Mouse (Mus musculus) ES-Bruce4 (cell line): ENCODE results near the gene Spsb1. TPM values are rescaled to one million over a fixed set of nuclear protein-coding genes. Genes with fewer than 3 reads are reported as not detected.

ENCODE experiments used
- H3K27ac ChIP-seq: 2 replicates; pipeline ENCODE4 v1.5.1; 2012; ENCODE audit warnings: low read length, inconsistent platforms; ENCODE audit not compliant: insufficient read depth
- H3K27me3 ChIP-seq: 2 replicates; pipeline ENCODE4 v1.6.1; 2012; ENCODE audit warnings: mild to moderate bottlenecking, low read length, inconsistent platforms; ENCODE audit not compliant: control insufficient read depth, poor library complexity, insufficient read depth, severe bottlenecking
- H3K36me3 ChIP-seq: 2 replicates; pipeline ENCODE4 v1.6.1; 2012; ENCODE audit warnings: inconsistent platforms, mild to moderate bottlenecking, low read length, moderate library complexity; ENCODE audit not compliant: control insufficient read depth, poor library complexity, insufficient read depth, severe bottlenecking
- H3K4me1 ChIP-seq: one replicate; pipeline ENCODE4 v1.8.1; 2011; ENCODE audit warnings: low read length; ENCODE audit not compliant: control insufficient read depth, insufficient read depth
- H3K4me3 ChIP-seq: 2 replicates; pipeline ENCODE4 v1.5.1; 2011; ENCODE audit warnings: low read depth, mild to moderate bottlenecking, low read length
- H3K9ac ChIP-seq: 2 replicates; pipeline ENCODE4 v1.6.1; 2012; ENCODE audit warnings: low read depth, mild to moderate bottlenecking, inconsistent platforms; ENCODE audit not compliant: poor library complexity, severe bottlenecking
- H3K9me3 ChIP-seq: replicated peaks from 2 replicates; pipeline ENCODE4 v1.6.1; 2012; ENCODE audit warnings: mild to moderate bottlenecking, low read length, inconsistent platforms; ENCODE audit not compliant: control insufficient read depth, poor library complexity, insufficient read depth, severe bottlenecking
- CTCF ChIP-seq: IDR thresholded peaks from one replicate; pipeline ENCODE4 v1.8.1; 2011; ENCODE audit warnings: low read depth, low read length
- EP300 ChIP-seq: IDR thresholded peaks from 2 replicates; pipeline ENCODE4 v1.6.1; 2011; ENCODE audit warnings: low read depth, low read length; ENCODE audit not compliant: insufficient read depth
- POLR2A ChIP-seq: IDR thresholded peaks from one replicate; pipeline ENCODE4 v1.8.1; 2011; ENCODE audit warnings: low read length; ENCODE audit not compliant: insufficient read depth
- polyA plus RNA-seq: library from polyadenylated mRNA; stranded (reverse); fragments of >200 nt; gene quantifications from 2 replicates; pipeline ENCODE4 v1.2.4, GENCODE M21; 2011; ENCODE audit warnings: low read depth; ENCODE audit not compliant: missing spikeins, insufficient read depth, insufficient read length

Spsb1 gene
- polyA plus RNA-seq, 1 experiment, result 28.1 TPM

DNA sequence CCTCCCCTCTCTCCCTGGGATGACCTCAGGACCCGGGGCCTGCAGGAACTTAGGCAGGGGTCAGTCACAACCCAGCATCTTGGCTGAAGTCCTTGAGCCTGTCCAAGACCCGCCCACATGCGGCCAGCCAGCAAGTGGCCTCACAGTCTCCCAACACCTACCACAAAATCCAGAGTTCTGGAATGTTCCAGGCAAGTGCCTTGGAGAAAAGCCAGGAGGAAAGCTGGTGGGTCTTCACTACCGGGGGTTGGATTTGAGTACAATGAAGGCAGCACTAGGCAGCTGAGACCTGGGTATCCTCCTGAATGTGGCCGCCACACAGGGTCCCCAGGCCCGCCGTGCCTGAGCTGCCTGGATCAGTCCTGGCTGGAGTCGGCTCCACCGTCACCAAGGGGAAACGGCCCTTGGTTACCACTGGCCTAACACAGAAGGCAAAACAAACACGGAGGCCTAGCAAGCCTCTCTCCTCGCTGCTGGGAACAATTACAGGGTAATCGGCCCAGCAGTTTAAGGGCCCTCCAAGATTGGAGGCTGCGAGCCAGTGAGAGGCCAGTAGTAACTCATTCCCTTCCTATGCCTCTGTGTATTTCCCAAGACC lies 32.6 kb downstream of the Spsb1 start:
- H3K36me3 ChIP-seq, result no peaks in the 10 kb centered on the region
- no peak overlapping the region for H3K9ac ChIP-seq

DNA sequence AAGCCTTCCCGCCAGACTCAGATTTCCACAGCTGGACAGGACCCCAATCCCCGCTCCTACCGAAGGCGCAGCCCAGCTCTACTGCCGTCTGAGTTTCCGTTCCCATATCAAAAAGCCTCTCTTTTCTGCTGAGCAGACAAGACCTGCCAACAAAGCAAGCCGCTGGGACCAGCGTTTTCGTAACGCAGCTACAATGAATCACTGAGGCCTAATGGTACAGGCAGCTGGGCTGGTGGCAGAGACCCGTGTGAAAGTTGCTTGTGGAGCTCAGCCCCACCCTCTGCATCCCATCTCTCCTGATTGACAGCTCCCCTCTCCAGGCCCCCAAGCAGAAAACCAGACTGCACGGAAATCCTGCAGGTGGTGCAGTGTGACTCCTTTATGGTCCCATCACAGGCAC lies 34.0 kb downstream of the Spsb1 start:
- no peaks in the 10 kb centered on the region for H3K9me3 ChIP-seq
- H3K4me3 ChIP-seq, result no peak overlapping the region
- H3K27me3 ChIP-seq, result no peaks in the 10 kb centered on the region
- peaks cover 4% of the 10 kb centered on the region for H3K4me1 ChIP-seq
- no peak overlapping the region for H3K9ac ChIP-seq
- H3K27ac ChIP-seq, result no peak overlapping the region
- no peaks in the 10 kb centered on the region for H3K36me3 ChIP-seq
- TF ChIP-seq CTCF, result no peak
- TF ChIP-seq POLR2A, result no peak

More for the DNA sequence above, 32.6 kb downstream of the Spsb1 start:
- no peak for TF ChIP-seq POLR2A
- no peak for TF ChIP-seq CTCF
- TF ChIP-seq EP300, result no peak
- Histone ChIP-seq H3K27me3 (no peaks in the 10 kb centered on the region), H3K27ac (no peak overlapping the region), H3K4me3 (no peak overlapping the region), H3K9me3 (no peaks in the 10 kb centered on the region), H3K4me1 (peaks cover 4% of the 10 kb centered on the region)

DNA sequence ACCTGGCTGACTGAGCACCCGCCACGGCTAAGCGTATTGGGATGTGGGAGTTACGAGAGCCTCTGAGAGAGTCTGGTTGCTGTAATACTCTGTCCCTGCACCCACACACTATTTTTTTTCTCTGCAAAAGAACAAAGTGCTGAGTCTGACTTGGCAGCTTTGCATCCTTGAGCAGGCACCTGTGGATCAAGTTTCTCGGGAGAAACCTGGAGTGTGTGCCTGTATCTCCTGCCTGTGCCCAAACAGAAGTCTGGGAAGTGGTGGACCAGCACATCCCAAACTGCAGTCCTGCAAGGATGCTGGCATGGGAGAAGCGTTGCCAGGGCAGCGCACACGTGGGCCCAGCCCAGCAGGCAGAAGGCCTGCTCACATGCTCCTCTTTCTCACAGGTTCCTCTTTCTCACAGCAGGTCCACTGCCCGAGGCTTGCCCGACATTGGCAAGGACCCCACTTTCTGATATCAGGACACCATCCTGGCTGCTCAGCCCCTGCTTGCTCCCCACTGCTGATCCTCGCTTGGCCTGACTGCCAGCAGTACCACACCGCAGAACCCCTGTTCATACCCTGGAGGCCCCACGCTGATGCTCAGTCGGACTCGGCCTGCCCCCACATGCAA lies 36.3 kb downstream of the Spsb1 start:
- Histone ChIP-seq H3K4me3 (no peak overlapping the region), H3K27me3 (no peaks in the 10 kb centered on the region), H3K27ac (no peak overlapping the region), H3K4me1 (peaks cover 4% of the 10 kb centered on the region), H3K36me3 (no peaks in the 10 kb centered on the region), H3K9me3 (no peaks in the 10 kb centered on the region), H3K9ac (no peak overlapping the region)
- TF ChIP-seq EP300, result no peak
- TF ChIP-seq CTCF, result no peak
- TF ChIP-seq POLR2A, result no peak

DNA sequence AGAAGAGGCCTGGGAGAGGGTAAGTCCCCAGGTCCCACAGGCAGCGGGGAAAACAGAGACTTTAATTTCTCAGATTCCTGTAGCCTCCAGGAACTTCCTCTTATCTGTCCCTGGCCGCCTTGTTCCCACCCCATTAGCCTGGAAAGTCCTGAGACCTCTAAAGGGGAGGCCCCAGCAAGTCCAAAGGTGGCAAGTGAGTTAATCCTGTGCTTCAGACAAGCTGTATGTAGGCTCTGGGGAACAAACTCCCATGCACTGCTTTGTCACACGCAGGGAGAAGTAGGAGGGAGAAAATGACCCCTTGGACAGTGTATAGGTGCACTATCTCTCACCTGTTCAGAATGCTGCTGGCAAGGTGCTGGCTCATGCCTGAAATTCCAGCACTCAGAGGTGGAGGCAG lies 38.0 kb downstream of the Spsb1 start:
- no peaks in the 10 kb centered on the region for H3K9me3 ChIP-seq
- H3K4me3 ChIP-seq, result no peak overlapping the region
- H3K27ac ChIP-seq, result no peak overlapping the region
- H3K9ac ChIP-seq, result no peak overlapping the region
- no peaks in the 10 kb centered on the region for H3K27me3 ChIP-seq
- TF ChIP-seq CTCF (no peak), EP300 (no peak), POLR2A (no peak)
- no peaks in the 10 kb centered on the region for H3K36me3 ChIP-seq
- peaks cover 4% of the 10 kb centered on the region for H3K4me1 ChIP-seq

DNA sequence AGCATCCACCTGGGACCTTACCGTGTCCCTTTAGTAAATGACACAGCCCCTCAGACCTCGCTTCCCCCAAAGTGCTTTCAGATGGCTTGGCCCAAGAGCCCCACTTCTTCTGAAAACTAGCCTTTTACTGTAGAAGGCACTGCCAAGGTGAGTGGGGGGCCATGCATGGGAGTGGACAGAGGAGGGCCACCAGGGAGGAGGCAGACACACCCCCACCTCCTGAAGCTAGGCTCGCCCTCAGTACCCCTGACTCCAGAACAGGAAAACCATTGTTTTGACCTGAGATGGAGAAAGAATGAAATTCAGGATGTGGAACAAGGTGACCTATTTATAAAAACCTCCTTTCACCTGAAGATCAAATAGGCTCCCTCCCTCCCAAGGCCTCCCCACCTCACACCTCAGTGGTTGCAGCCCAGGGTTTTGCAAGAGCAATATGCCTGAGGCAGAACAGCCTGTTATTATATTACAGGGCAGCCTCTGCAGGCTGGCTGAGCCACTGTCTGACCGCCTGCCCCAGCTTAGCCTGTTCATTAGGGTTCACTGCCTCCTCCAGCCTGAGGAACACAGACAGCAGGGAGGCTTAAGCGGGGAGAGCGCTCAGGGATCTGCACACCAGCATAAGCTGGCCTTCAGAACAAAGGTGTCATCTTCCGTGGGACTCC lies 41.0 kb downstream of the Spsb1 start:
- Histone ChIP-seq H3K4me3 (no peak overlapping the region), H3K27me3 (no peaks in the 10 kb centered on the region), H3K4me1 (no peaks in the 10 kb centered on the region), H3K9ac (no peak overlapping the region), H3K27ac (no peak overlapping the region), H3K9me3 (no peaks in the 10 kb centered on the region), H3K36me3 (no peaks in the 10 kb centered on the region)
- no peak for TF ChIP-seq EP300
- TF ChIP-seq CTCF, result no peak
- TF ChIP-seq POLR2A, result no peak

DNA sequence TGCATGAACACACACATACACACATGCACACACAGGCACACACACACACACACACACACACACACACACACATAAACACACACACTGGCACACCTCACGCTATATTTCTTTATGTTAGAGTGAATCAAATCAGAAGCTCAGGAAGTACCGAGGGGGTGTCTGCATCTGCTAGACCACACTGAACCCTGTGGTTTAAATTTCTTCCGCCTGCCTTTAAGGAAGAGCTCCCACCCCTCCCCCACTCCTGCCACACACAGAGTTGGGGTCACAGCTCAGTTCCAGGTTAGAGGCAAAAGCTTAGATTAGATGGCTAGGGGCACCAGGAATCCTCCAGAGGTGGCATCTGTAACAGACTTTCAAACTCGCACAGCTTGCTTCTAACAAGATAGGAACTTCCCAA lies 42.4 kb downstream of the Spsb1 start:
- no peaks in the 10 kb centered on the region for H3K27me3 ChIP-seq
- H3K27ac ChIP-seq, result no peak overlapping the region
- H3K9me3 ChIP-seq, result no peaks in the 10 kb centered on the region
- no peaks in the 10 kb centered on the region for H3K4me1 ChIP-seq
- TF ChIP-seq EP300 (no peak), POLR2A (no peak), CTCF (no peak)
- H3K9ac ChIP-seq, result no peak overlapping the region
- no peaks in the 10 kb centered on the region for H3K36me3 ChIP-seq
- no peak overlapping the region for H3K4me3 ChIP-seq
